Mouse (Mus musculus) olfactory bulb, adult 2 months (tissue): ENCODE measurements at regions not wholly inside any gene's neighbourhood (a gene's known extent, or its start where the extent isn't known, plus 50 kb on each side); places are given as distances from the start of the nearest gene placed in this dataset.

Experiments used
- CTCF ChIP-seq: fragments of 200-500 bp; IDR thresholded peaks from 2 replicates; pipeline ENCODE4 v1.5.1; 2012; ENCODE audit warnings: low read depth, mild to moderate bottlenecking, low read length, moderate library complexity; ENCODE audit not compliant: insufficient read depth
- POLR2A ChIP-seq: fragments of 200-500 bp; IDR thresholded peaks from 2 replicates; pipeline ENCODE4 v1.6.1; 2012; ENCODE audit warnings: mild to moderate bottlenecking, low read depth, low read length, moderate library complexity; ENCODE audit not compliant: insufficient read depth

DNA sequence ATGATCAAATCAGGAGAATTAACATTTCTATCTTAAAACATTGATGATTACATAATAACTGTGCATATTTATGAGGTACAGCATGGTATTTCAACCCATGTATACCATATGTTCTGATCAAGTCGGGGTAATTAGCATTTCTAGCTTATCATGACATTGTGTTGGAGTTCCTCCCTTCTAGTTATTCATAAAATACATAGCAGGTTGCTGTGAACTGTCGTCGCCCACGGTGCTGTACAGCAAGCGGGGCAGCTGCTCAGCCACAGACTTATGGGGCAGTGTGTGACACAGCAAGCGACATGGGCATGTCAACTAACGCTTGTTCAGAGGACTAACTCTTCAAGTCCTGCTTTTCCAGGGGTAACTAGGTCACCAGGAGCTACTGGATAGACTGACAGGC lies 2238.6 kb upstream of the Lrrc6 start:
- TF ChIP-seq CTCF (no peak), POLR2A (no peak)
